Mouse (Mus musculus) brain, embryonic 18.5 days (tissue): ENCODE data around the gene H2-M5.
A peak's percentile ranks its signal among the peaks of the same experiment; 100 is the strongest.
"Not testable (repeated sequence)": the region's sequence is repeated elsewhere in the genome, so short reads cannot be mapped to it uniquely, and the experiment has no call there.

Experiments
- DNase-seq: peaks from one replicate; pipeline ENCODE4 v3.0.0-alpha.2; 2012; ENCODE audit warnings: low read depth, low spot score

H2-M5 gene

GRCm38 (mm10) chr17:36993770-36994325 lies 4.5 kb upstream of the H2-M5 start:
- no peak for DNase-seq

GRCm38 (mm10) chr17:36992336-36993104 lies 3.2 kb upstream of the H2-M5 start:
- no peak for DNase-seq

GRCm38 (mm10) chr17:36990630-36991029 lies 1.3 kb upstream of the H2-M5 start:
- not testable (repeated sequence) for DNase-seq

- DNase-seq = no peak
These were observed 862 bp downstream of the H2-M5 start for GRCm38 (mm10) chr17:36988475-36988874.

GRCm38 (mm10) chr17:36982253-36983155 lies 6.8 kb downstream of the H2-M5 start:
- DNase-seq = no peak

- no peak for DNase-seq
These were observed 7.5 kb downstream of the H2-M5 start for GRCm38 (mm10) chr17:36981845-36982244.

GRCm38 (mm10) chr17:36981221-36981813 lies 8.0 kb downstream of the H2-M5 start, which contains the start of gene 2410137M14Rik:
Gene 2410137M14Rik (minus strand): TSS chr17:36981237.
- DNase-seq = no peak

- no peak for DNase-seq
These were observed 16.0 kb downstream of the H2-M5 start for GRCm38 (mm10) chr17:36973271-36973787.

GRCm38 (mm10) chr17:36972791-36973190 lies 16.5 kb downstream of the H2-M5 start:
- no peak for DNase-seq

GRCm38 (mm10) chr17:36971172-36971850 lies 18.0 kb downstream of the H2-M5 start:
- no peak for DNase-seq

- DNase-seq = no peak
These were observed 18.9 kb downstream of the H2-M5 start for GRCm38 (mm10) chr17:36970316-36970890.

- no peak for DNase-seq
These were observed 22.5 kb downstream of the H2-M5 start for GRCm38 (mm10) chr17:36966875-36967274.

- DNase-seq = no peak
These were observed 28.2 kb downstream of the H2-M5 start for GRCm38 (mm10) chr17:36961125-36961524.

GRCm38 (mm10) chr17:36958884-36959283 lies 30.5 kb downstream of the H2-M5 start:
- no peak for DNase-seq

- DNase-seq = peak; percentile 96
These were observed 31.2 kb downstream of the H2-M5 start, which contains the start of the genes Znrd1 and Znrd1as for GRCm38 (mm10) chr17:36957999-36958743. Gene Znrd1 (minus strand): TSS chr17:36958559. Gene Znrd1as (plus strand): TSS chr17:36958592.

GRCm38 (mm10) chr17:36953062-36953461 lies 36.3 kb downstream of the H2-M5 start:
- no peak for DNase-seq

- DNase-seq = no peak
These were observed 36.7 kb downstream of the H2-M5 start for GRCm38 (mm10) chr17:36952631-36953030.

GRCm38 (mm10) chr17:36950981-36951947 lies 38.1 kb downstream of the H2-M5 start, which contains the start of gene Ppp1r11:
Gene Ppp1r11 (minus strand): TSS chr17:36951741.
- DNase-seq = peak; percentile 99
